Mouse (Mus musculus): Measurements from ENCODE around the gene Vapa. TPM values are rescaled to one million over a fixed set of nuclear protein-coding genes. Genes with fewer than 3 reads are reported as not detected.
"Not testable (repeated sequence)": the region's sequence is repeated elsewhere in the genome, so short reads cannot be mapped to it uniquely, and the experiment has no call there.

The Vapa gene
- total RNA-seq, 2 experiments from 2014 or later: 142 to 159 TPM

- DNase-seq (ENCODE audit: low spot score in 2 of 2): no peak
Observed at GRCm38 (mm10) chr17:65571866-65572265, 41.5 kb downstream of the Vapa start.

DNA sequence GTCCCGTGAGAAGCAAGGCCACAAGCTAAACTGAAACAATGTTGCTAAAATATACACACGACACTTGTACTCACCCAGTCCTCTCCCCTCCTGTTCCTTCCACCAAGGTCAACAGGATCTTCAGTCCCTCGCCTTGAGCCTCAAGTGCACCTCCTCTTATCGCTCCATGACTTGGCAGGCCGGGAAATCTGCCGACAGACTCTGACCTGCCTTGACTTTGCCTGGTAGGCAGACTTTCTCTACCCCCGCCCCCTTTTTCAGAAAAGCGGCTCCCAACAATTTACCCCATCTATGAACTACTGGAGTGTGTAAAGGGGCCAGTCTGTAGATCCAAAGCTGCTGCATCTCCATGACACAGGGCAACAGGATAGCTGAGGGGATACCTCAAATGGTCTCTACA, 41.9 kb downstream of the Vapa start:
- DNase-seq (ENCODE audit: low spot score in 2 of 2): no peak

- no peak for DNase-seq (ENCODE audit: low spot score in 2 of 2)
Observed at GRCm38 (mm10) chr17:65564189-65564588, 49.2 kb downstream of the Vapa start.

DNA sequence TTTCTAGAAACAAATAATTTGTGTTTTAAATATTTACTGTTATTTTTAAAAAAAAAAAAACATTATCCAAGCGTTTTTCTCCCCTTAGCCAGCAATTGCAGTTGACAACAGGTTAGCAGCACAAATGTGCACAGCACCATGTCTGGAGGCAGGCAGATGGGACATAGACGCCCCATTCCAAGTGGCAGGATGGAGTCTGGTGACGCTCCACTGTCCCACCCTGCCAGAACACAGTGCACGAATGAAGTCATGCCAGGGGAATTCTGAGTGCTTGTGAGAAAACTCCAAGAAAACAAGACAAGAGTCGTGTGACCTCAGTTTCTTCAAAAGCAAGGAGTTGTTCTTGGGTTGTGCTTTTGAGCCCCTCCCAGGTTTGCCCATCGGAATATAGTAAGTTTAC, 50.0 kb downstream of the Vapa start:
- no peak for DNase-seq (ENCODE audit: low spot score in 2 of 2)

GRCm38 (mm10) chr17:65562761-65563160, 50.6 kb downstream of the Vapa start:
- peak in 1 of 2 experiments; percentile 63 for DNase-seq (ENCODE audit: low spot score in 2 of 2)

DNA sequence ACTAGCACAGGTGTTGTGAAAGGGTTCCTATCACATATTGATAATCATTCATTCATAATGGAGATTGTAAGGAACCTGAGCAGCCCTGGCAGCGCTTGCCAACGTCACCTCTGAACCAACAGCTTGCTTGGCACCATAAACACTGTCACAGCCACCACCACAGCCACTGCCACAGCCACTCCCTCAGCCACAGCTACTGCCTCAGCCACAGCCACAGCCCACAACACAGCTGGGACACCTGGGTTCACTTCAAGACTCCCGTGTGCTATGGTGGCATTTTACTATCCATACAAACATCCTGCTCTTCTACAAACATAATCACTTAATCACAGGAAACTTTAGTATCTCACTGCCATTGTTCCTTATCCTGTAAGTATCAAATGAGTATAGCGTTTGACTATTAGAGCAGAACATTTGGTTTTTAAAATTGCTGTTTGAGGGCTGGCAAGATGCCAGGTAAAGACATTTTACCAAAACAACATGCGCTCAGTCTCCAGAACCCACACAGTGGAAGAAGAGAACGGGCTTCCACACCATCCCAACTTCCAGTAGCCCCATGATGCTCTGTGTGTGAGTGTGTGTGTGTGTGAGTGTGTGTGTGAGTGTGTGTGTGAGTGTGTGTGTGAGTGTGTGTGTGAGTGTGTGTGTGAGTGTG, 51.9 kb downstream of the Vapa start:
- no peak for DNase-seq (ENCODE audit: low spot score in 2 of 2)

- no peak for DNase-seq (ENCODE audit: low spot score in 2 of 2)
Observed at GRCm38 (mm10) chr17:65559273-65559672, 54.1 kb downstream of the Vapa start.

DNA sequence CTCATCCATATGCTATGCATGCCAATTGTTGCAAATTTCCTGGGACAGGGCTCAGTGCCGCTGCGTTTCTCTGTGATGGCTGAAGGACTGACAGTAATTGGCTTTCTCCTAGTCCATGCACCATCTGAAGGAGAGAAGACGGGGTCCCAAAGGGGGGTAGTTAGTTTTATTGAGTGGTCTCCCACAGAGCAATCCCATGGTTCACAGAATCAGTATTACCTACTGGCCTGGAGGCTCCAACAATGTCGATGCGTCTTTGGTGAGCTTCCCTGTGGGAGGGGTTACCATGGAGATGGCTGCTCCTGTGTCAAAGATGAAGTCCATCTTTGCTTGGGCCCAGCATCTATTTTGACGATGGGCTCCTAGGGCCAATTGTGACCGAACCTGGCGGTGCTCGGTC, 54.6 kb downstream of the Vapa start:
- no peak for DNase-seq (ENCODE audit: low spot score in 2 of 2)

GRCm38 (mm10) chr17:65558217-65558616, 55.1 kb downstream of the Vapa start:
- DNase-seq (ENCODE audit: low spot score in 2 of 2): peak; percentile 32 to 62

GRCm38 (mm10) chr17:65557212-65557611, 56.1 kb downstream of the Vapa start:
- no peak for DNase-seq (ENCODE audit: low spot score in 2 of 2)

GRCm38 (mm10) chr17:65556798-65557197, 56.6 kb downstream of the Vapa start:
- no peak for DNase-seq (ENCODE audit: low spot score in 2 of 2)

GRCm38 (mm10) chr17:65552426-65552997, 60.8 kb downstream of the Vapa start:
- DNase-seq (ENCODE audit: low spot score in 2 of 2): no peak

DNA sequence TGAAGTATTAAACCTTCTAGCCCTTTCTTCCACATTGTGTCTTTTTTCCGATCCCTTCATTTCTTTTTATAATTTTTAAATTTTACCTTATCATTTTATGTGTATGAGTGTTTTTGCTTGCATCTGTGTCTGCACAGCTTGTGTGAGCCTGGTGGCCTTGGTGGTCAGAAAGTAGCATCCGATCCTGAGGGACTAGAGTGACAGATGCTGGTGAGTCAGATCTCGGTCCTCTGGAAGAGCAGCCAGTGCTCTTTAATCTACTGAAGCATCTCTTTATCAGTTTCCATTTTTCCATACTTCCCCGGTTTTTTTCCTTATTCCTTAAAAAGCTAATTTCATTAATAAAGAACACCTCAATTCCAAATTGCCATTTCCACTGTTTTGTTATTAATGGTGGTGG, 63.0 kb downstream of the Vapa start:
- no peak for DNase-seq (ENCODE audit: low spot score in 2 of 2)

DNA sequence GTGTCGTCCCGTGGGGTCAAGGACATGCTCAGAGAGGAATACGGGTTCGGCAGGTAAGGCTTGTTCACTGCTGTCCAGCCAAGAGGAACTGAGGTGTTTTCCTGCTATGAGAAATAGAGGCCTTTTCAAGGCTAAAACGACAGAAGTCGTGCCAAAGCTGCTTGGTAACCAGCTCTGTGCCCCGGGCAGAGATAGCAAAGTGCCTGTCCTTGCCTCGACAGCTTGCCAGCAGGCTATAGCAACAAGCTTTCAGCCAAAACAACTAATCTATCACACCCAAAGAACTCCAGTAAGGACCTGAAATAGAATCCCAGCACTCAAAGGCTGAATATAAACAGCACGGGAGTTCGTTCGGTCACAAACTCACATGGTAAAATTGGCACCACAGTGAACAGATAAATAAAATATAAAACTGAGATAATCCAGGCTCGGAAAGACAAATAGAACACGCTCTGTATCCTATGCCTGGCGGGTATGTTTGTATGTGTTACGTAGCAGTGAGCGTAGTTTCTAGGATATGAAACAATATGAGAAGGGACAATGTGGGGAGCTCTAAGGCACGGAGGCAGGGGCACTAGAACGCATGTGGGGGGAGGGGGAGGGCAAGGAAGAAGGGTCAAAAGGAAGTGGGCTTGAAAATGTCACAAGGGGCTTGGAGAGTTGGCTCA, 64.5 kb downstream of the Vapa start:
- DNase-seq (ENCODE audit: low spot score in 2 of 2): no peak

DNA sequence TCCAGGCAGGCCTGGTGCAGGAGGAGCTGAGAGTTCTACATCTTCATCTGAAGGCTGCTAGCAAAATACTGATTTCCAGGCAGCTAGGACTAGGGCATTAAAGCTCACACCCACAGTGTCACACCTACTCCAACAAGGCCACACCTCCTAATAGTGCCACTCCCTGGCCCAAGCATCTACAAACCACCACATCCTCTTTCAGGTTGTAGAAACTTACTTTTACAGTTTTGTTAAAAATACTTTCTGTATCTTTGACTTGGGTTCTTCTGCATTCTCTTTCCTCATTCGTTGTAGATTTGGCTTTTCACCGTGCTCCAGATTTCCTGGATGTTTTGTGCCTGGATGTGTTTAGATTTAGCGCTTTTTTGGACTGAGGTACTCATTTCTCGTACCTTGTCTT, 67.1 kb downstream of the Vapa start:
- not testable (repeated sequence) for DNase-seq (ENCODE audit: low spot score in 2 of 2)

DNA sequence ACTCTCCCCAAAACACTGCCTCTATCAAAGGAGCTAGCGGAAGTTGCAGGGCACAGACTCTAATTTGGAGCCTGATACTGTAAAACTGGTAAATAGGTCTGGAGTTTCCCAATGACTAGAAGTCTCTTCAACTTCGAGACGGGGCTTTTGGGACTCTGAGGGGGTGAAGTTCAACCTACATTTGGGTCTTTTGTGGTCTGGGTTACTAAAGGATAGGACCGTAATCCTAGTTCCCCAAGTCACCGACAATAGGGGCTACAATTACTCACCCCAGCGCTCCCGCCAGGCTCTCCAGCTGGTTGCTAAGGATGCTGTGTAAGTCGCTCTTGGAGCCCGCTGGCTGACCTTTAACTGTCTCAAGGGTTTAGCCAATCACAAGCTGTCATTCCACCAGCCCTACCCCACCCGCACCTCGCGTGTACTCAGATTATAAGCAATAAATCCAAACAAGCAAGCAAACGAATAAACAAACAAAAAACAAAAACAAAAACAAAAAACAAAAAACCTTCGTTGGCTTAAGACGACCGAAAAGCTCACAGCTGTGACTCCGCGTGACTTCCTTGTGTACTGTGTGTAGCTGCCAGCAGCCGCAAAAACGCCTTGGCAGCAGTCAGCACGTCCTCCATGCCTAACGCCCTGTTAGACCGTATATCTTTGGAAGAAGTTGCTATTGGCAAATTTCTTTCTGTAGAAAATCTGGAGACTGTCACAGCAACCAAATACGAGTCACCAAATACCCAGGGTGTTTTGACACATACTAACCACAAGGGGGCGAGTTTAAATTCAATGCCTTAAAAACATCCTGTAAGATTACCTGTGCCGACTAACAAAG, 72.7 kb downstream of the Vapa start, which contains the start of gene Tmem232:
TSS of gene Tmem232 (minus strand) at position 342 of the 832 bp plus-strand sequence.
- DNase-seq (ENCODE audit: low spot score in 2 of 2): peak in 1 of 2 experiments; percentile 21

DNA sequence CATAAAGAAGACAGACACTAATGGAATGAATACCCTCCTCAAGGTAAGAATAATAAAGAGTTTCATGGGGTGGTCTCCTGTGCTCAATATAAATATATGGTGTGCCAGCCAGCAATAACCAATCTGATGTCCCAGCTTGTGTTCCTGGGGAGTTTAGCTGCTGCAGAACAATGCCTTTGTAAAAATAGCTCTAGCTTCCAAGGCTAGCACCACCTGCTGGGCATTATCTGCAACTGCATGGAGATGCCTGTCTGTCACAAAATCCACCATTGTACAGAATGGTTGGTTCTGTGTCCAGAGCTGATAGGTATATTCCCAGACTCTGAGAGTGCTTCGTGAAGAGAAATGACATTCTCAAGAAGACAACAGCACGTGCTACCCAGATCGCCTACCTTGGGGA, 77.2 kb downstream of the Vapa start:
- DNase-seq (ENCODE audit: low spot score in 2 of 2): peak in 1 of 2 experiments; percentile 45

DNA sequence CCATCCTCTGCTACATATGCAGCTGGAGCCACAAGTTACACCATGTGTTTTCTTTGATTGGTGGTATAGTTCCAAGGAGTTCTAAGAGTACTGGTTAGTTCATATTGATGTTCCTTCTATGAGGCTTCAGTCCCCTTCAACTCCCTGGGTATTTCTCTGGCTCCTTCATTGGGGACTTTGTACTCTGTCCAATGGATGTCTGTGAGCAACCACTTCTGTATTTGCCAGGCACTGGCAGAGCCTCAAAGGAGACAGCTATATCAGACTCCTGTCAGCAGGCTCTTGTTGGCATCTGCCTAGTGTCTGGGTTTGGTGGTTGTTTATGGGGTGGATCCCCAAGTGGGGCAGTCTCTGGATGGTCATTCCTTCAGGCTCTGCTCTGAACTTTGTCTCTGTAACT, 81.0 kb downstream of the Vapa start:
- not testable (repeated sequence) for DNase-seq (ENCODE audit: low spot score in 2 of 2)

All from gastrocnemius, postnatal 4 days (tissue).